Mouse (Mus musculus) stomach, embryonic 16.5 days (tissue): Measurements from ENCODE around the gene Ppp1r12a. TPM values are rescaled to one million over a fixed set of nuclear protein-coding genes. Genes with fewer than 3 reads are reported as not detected.

ENCODE experiments used
- ATAC-seq: fragments of 200-750 bp; cut with Nextera tagmentation; 2 replicates; pipeline ENCODE4 v1.8.0; 2017; ENCODE audit warnings: moderate number of reproducible peaks, moderate TSS enrichment; ENCODE audit not compliant: insufficient read depth, low FRiP score
- H3K27ac ChIP-seq: fragments of 300-500 bp; sonication (generic); 2 replicates; pipeline ENCODE4 v1.5.1; 2014; ENCODE audit warnings: low read length
- H3K27me3 ChIP-seq: fragments of 300-500 bp; sonication (generic); 2 replicates; pipeline ENCODE4 v1.6.1; 2014; ENCODE audit warnings: low read length, control low read depth, mixed read lengths; ENCODE audit not compliant: control insufficient read depth, insufficient read depth
- H3K36me3 ChIP-seq: fragments of 300-500 bp; sonication (generic); 2 replicates; pipeline ENCODE4 v1.6.1; 2014; ENCODE audit warnings: low read length; ENCODE audit not compliant: control insufficient read depth, insufficient read depth
- H3K4me1 ChIP-seq: fragments of 300-500 bp; sonication (generic); 2 replicates; pipeline ENCODE4 v1.6.1; 2014; ENCODE audit warnings: low read length, control low read depth, mixed read lengths; ENCODE audit not compliant: control insufficient read depth, insufficient read depth
- H3K4me2 ChIP-seq: fragments of 300-500 bp; sonication (generic); 2 replicates; pipeline ENCODE4 v1.6.1; 2014; ENCODE audit warnings: low read depth, low read length, mixed read lengths
- H3K4me3 ChIP-seq: fragments of 300-500 bp; sonication (generic); replicated peaks from 2 replicates; pipeline ENCODE4 v1.5.1; 2014; ENCODE audit warnings: mild to moderate bottlenecking, low read length
- H3K9ac ChIP-seq: fragments of 300-500 bp; sonication (generic); 2 replicates; pipeline ENCODE4 v1.6.1; 2014; ENCODE audit warnings: low read length
- H3K9me3 ChIP-seq: fragments of 300-500 bp; sonication (generic); replicated peaks from 2 replicates; pipeline ENCODE4 v1.6.1; 2016; ENCODE audit warnings: low read length, control low read depth; ENCODE audit not compliant: control insufficient read depth
- WGBS: fragments of 180-500 bp; shearing (Covaris S2); extraction: QIAGEN DNeasy Blood & Tissue Kit; methylation state at CpG from one replicate; pipeline ENCODE4 v1.1.7; 2014; 5-methylcytosine and 5-hydroxymethylcytosine counted together
- polyA plus RNA-seq: library from polyadenylated mRNA; unstranded; fragments of >200 nt; fragmentation: Nextera tagmentation; extraction: Ambion mirVana; gene quantifications from 2 replicates; pipeline ENCODE4 v1.2.1, GENCODE M21; 2015

Ppp1r12a gene
- polyA plus RNA-seq, 1 experiment from 2014 or later: 104 TPM

GRCm38 (mm10) chr10:108284977-108285376, 123.0 kb downstream of the Ppp1r12a start:
- Histone ChIP-seq H3K4me1 (no peaks in the 10 kb centered on the region), H3K27me3 (no peaks in the 10 kb centered on the region), H3K36me3 (no peaks in the 10 kb centered on the region), H3K4me3 (no peak overlapping the region), H3K9ac (no peak overlapping the region), H3K9me3 (no peaks in the 10 kb centered on the region), H3K27ac (no peak overlapping the region), H3K4me2 (no peak overlapping the region)
- WGBS: 93% methylated on average over 5 of the region's 5 CpGs
- no peak for ATAC-seq

GRCm38 (mm10) chr10:108286658-108287437, 124.9 kb downstream of the Ppp1r12a start:
- H3K9me3 ChIP-seq: no peaks in the 10 kb centered on the region
- H3K4me1 ChIP-seq: no peaks in the 10 kb centered on the region
- H3K27me3 ChIP-seq: no peaks in the 10 kb centered on the region
- H3K4me3 ChIP-seq: no peak overlapping the region
- no peaks in the 10 kb centered on the region for H3K36me3 ChIP-seq
- H3K4me2 ChIP-seq: no peak overlapping the region
- 71% methylated on average over 11 of the region's 11 CpGs for WGBS
- no peak for ATAC-seq
- no peak overlapping the region for H3K27ac ChIP-seq
- H3K9ac ChIP-seq: no peak overlapping the region

GRCm38 (mm10) chr10:108287438-108287801, 125.4 kb downstream of the Ppp1r12a start:
- Histone ChIP-seq H3K27me3 (no peaks in the 10 kb centered on the region), H3K4me1 (no peaks in the 10 kb centered on the region), H3K36me3 (no peaks in the 10 kb centered on the region), H3K9me3 (no peaks in the 10 kb centered on the region), H3K4me3 (no peak overlapping the region), H3K4me2 (no peak overlapping the region), H3K9ac (no peak overlapping the region), H3K27ac (no peak overlapping the region)
- WGBS: 61% methylated on average over 4 of the region's 4 CpGs
- no peak for ATAC-seq

GRCm38 (mm10) chr10:108290046-108290445, 128.1 kb downstream of the Ppp1r12a start:
- ATAC-seq: no peak
- no peak overlapping the region for H3K27ac ChIP-seq
- WGBS: 92% methylated on average over 13 of the region's 13 CpGs
- H3K9me3 ChIP-seq: no peaks in the 10 kb centered on the region
- no peaks in the 10 kb centered on the region for H3K27me3 ChIP-seq
- H3K4me2 ChIP-seq: no peak overlapping the region
- no peak overlapping the region for H3K4me3 ChIP-seq
- H3K36me3 ChIP-seq: no peaks in the 10 kb centered on the region
- H3K9ac ChIP-seq: no peak overlapping the region
- no peaks in the 10 kb centered on the region for H3K4me1 ChIP-seq

GRCm38 (mm10) chr10:108291688-108292471, 129.9 kb downstream of the Ppp1r12a start:
- H3K4me3 ChIP-seq: no peak overlapping the region
- no peak overlapping the region for H3K27ac ChIP-seq
- H3K36me3 ChIP-seq: no peaks in the 10 kb centered on the region
- H3K9me3 ChIP-seq: no peaks in the 10 kb centered on the region
- no peaks in the 10 kb centered on the region for H3K27me3 ChIP-seq
- no peaks in the 10 kb centered on the region for H3K4me1 ChIP-seq
- WGBS: 74% methylated on average over 12 of the region's 12 CpGs
- no peak overlapping the region for H3K4me2 ChIP-seq
- no peak for ATAC-seq
- no peak overlapping the region for H3K9ac ChIP-seq

- H3K9ac ChIP-seq: no peak overlapping the region
- H3K4me1 ChIP-seq: no peaks in the 10 kb centered on the region
- WGBS: 85% methylated on average over 4 of the region's 4 CpGs
- H3K4me2 ChIP-seq: no peak overlapping the region
- H3K4me3 ChIP-seq: no peak overlapping the region
- H3K27ac ChIP-seq: no peak overlapping the region
- no peaks in the 10 kb centered on the region for H3K27me3 ChIP-seq
- H3K36me3 ChIP-seq: no peaks in the 10 kb centered on the region
- no peak for ATAC-seq
- H3K9me3 ChIP-seq: no peaks in the 10 kb centered on the region
These were observed 130.7 kb downstream of the Ppp1r12a start for GRCm38 (mm10) chr10:108292651-108293050.

GRCm38 (mm10) chr10:108293620-108294195, 131.7 kb downstream of the Ppp1r12a start:
- no peaks in the 10 kb centered on the region for H3K36me3 ChIP-seq
- H3K9ac ChIP-seq: no peak overlapping the region
- no peak overlapping the region for H3K27ac ChIP-seq
- no peaks in the 10 kb centered on the region for H3K27me3 ChIP-seq
- H3K4me2 ChIP-seq: no peak overlapping the region
- no peak for ATAC-seq
- H3K4me3 ChIP-seq: no peak overlapping the region
- H3K4me1 ChIP-seq: no peaks in the 10 kb centered on the region
- no peaks in the 10 kb centered on the region for H3K9me3 ChIP-seq
- WGBS: 87% methylated on average over 16 of the region's 16 CpGs

- Histone ChIP-seq H3K9ac (no peak overlapping the region), H3K4me1 (no peaks in the 10 kb centered on the region), H3K27ac (no peak overlapping the region), H3K27me3 (no peaks in the 10 kb centered on the region), H3K4me3 (no peak overlapping the region), H3K4me2 (no peak overlapping the region), H3K9me3 (no peaks in the 10 kb centered on the region), H3K36me3 (no peaks in the 10 kb centered on the region)
- WGBS: 86% methylated on average over 7 of the region's 7 CpGs
- ATAC-seq: no peak
These were observed 132.8 kb downstream of the Ppp1r12a start for GRCm38 (mm10) chr10:108294766-108295165.

GRCm38 (mm10) chr10:108296446-108296845, 134.5 kb downstream of the Ppp1r12a start:
- Histone ChIP-seq H3K36me3 (no peaks in the 10 kb centered on the region), H3K4me1 (no peaks in the 10 kb centered on the region), H3K27me3 (no peaks in the 10 kb centered on the region), H3K27ac (no peak overlapping the region), H3K4me3 (no peak overlapping the region), H3K9me3 (no peaks in the 10 kb centered on the region), H3K9ac (no peak overlapping the region), H3K4me2 (no peak overlapping the region)
- ATAC-seq: no peak
- WGBS: 80% methylated on average over 7 of the region's 7 CpGs
